Mouse (Mus musculus): Measurements from ENCODE around the gene Hoga1.

The Hoga1 gene

GRCm38 (mm10) chr19:42022542-42022848 is 22.9 kb upstream of the Hoga1 start:
- DNase-seq (ENCODE audit: low spot score), result no peak

GRCm38 (mm10) chr19:42026158-42026557 is 19.3 kb upstream of the Hoga1 start:
- peak; percentile 71 for DNase-seq (ENCODE audit: low spot score)

GRCm38 (mm10) chr19:42031112-42031511 is 14.3 kb upstream of the Hoga1 start:
- DNase-seq (ENCODE audit: low spot score), result no peak

- no peak for DNase-seq (ENCODE audit: low spot score)
Measured at GRCm38 (mm10) chr19:42033611-42034010, 11.8 kb upstream of the Hoga1 start.

GRCm38 (mm10) chr19:42034146-42034775 is 11.1 kb upstream of the Hoga1 start:
- no peak for DNase-seq (ENCODE audit: low spot score)

- DNase-seq (ENCODE audit: low spot score), result peak; percentile 18
Measured at GRCm38 (mm10) chr19:42034881-42035455, 10.4 kb upstream of the Hoga1 start.

GRCm38 (mm10) chr19:42035456-42036248 is 9.8 kb upstream of the Hoga1 start, which contains the start of gene Ankrd2:
Ankrd2 (plus strand) TSS chr19:42036000.
- DNase-seq (ENCODE audit: low spot score), result peak; percentile 61

GRCm38 (mm10) chr19:42036357-42036756 is 9.1 kb upstream of the Hoga1 start:
- DNase-seq (ENCODE audit: low spot score), result no peak

- no peak for DNase-seq (ENCODE audit: low spot score)
Measured at GRCm38 (mm10) chr19:42037167-42037702, 8.2 kb upstream of the Hoga1 start.

- no peak for DNase-seq (ENCODE audit: low spot score)
Measured at GRCm38 (mm10) chr19:42038310-42038709, 7.1 kb upstream of the Hoga1 start.

- no peak for DNase-seq (ENCODE audit: low spot score)
Measured at GRCm38 (mm10) chr19:42043988-42044387, 1.4 kb upstream of the Hoga1 start.

GRCm38 (mm10) chr19:42050251-42050650 is 4.8 kb downstream of the Hoga1 start:
- DNase-seq (ENCODE audit: low spot score), result no peak

- DNase-seq (ENCODE audit: low spot score), result no peak
Measured at GRCm38 (mm10) chr19:42051351-42051750, 5.9 kb downstream of the Hoga1 start.

- DNase-seq (ENCODE audit: low spot score), result no peak
Measured at GRCm38 (mm10) chr19:42051948-42052347, 6.5 kb downstream of the Hoga1 start, which contains the start of gene 4933411K16Rik. 4933411K16Rik (plus strand) TSS chr19:42052248.

- DNase-seq (ENCODE audit: low spot score), result no peak
Measured at GRCm38 (mm10) chr19:42054255-42054654, 8.8 kb downstream of the Hoga1 start.

- DNase-seq (ENCODE audit: low spot score), result no peak
Measured at GRCm38 (mm10) chr19:42055881-42056280, 10.5 kb downstream of the Hoga1 start.

- DNase-seq (ENCODE audit: low spot score), result no peak
Measured at GRCm38 (mm10) chr19:42056719-42057409, 11.5 kb downstream of the Hoga1 start.

- no peak for DNase-seq (ENCODE audit: low spot score)
Measured at GRCm38 (mm10) chr19:42058426-42058825, 13.0 kb downstream of the Hoga1 start.

GRCm38 (mm10) chr19:42061443-42061842 is 16.0 kb downstream of the Hoga1 start:
- no peak for DNase-seq (ENCODE audit: low spot score)

- no peak for DNase-seq (ENCODE audit: low spot score)
Measured at GRCm38 (mm10) chr19:42068441-42069240, 23.2 kb downstream of the Hoga1 start.

- DNase-seq (ENCODE audit: low spot score), result no peak
Measured at GRCm38 (mm10) chr19:42069241-42069525, 23.8 kb downstream of the Hoga1 start.

- no peak for DNase-seq (ENCODE audit: low spot score)
Measured at GRCm38 (mm10) chr19:42071221-42071620, 25.8 kb downstream of the Hoga1 start.
